ENCODE assay signal across 8 mouse cellular contexts in the genomic region with DNA sequence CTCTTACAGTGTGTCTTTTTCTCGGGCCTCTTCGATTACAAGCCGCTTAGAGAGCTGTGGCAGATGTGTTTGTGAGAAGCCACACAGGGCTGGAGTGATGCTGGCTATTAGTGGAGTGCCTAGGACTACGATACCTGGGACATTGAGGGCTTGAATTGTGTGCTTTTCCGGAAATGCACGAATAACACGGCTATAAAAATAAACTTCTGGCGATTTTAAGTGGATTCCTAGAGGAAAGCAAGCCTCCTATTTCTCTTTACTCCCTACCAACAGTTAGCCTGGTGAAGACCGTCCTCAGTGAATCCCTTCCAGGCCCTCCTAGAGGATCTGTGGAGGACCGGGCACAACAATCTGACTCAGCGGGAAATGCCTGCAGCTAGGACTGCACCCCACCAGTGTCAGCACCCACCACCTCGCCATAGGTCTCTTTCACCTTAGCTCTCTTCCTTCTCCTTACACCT.
DNase-seq lines count a peak whose midpoint lies in the region; ATAC-seq and TF ChIP-seq lines count a peak whose summit lies in the region.

No protein-coding gene starts in this region.

- H3K4me2 ChIP-seq in embryonic facial prominence, embryonic 15.5 days (replicated peaks), result peak overlapping the region; percentile 67
- H3K4me2 ChIP-seq in intestine, postnatal 0 days (replicated peaks; ENCODE audit: low read depth), result peak overlapping the region; percentile 59
- H3K4me2 ChIP-seq in midbrain, embryonic 11.5 days, result peak overlapping the region; percentile 40

- H3K36me3 ChIP-seq in heart, embryonic 10.5 days, result no peaks in the 10 kb centered on the region
- H3K36me3 ChIP-seq in embryonic facial prominence, embryonic 15.5 days, result no peaks in the 10 kb centered on the region
- no peaks in the 10 kb centered on the region for H3K36me3 ChIP-seq in intestine, postnatal 0 days (ENCODE audit: control insufficient read depth, insufficient read depth)
- H3K36me3 ChIP-seq in midbrain, embryonic 11.5 days (ENCODE audit: control insufficient read depth, insufficient read depth, low read length), result no peaks in the 10 kb centered on the region

- intact Hi-C loops in heart, postnatal 25 days (cut with DNase I), result no loop called here
- intact Hi-C loops in left cerebral cortex, postnatal 10 days (cut with DNase I), result loop anchor here (5.0 kb wide), 1 partner anchor 1145 kb away; no protein-coding TSS in a partner anchor

- no peak for TF ChIP-seq CTCF in intestine, postnatal 0 days (IDR thresholded peaks at IDR 0.05; ENCODE audit: low read depth)

- H3K4me3 ChIP-seq in heart, embryonic 10.5 days, result peak overlapping the region; percentile 62
- peak overlapping the region; percentile 41 for H3K4me3 ChIP-seq in embryonic facial prominence, embryonic 15.5 days (replicated peaks)
- H3K4me3 ChIP-seq in intestine, postnatal 0 days (ENCODE audit: low read depth, low read length), result peak overlapping the region; percentile 28; the same call in 1 of the 2 replicates
- 0 out of 2 replicates have a peak overlapping the region, but pooled peaks have one; percentile 17 for H3K4me3 ChIP-seq in midbrain, embryonic 11.5 days (ENCODE audit: low read depth, low read length)

- DNase-seq in heart, embryonic 10.5 days (ENCODE audit: low spot score), result peak; percentile 78
- DNase-seq in heart, postnatal 25 days (ENCODE audit: low spot score), result no peak
- peak; percentile 96 for DNase-seq in midbrain, embryonic 11.5 days (ENCODE audit: low spot score, missing footprints)
- DNase-seq in spleen, adult 12 weeks (ENCODE audit: low spot score), result no peak
- no peak for DNase-seq in left cerebral cortex, postnatal 10 days (ENCODE audit: extremely low spot score in 1 of 2, low spot score in 2 of 2)
- no peak for DNase-seq in layer of hippocampus, postnatal 25 days (ENCODE audit: extremely low spot score in 1 of 2, low spot score in 1 of 2)

- H3K9ac ChIP-seq in embryonic facial prominence, embryonic 15.5 days, result no peak overlapping the region
- H3K9ac ChIP-seq in intestine, postnatal 0 days (ENCODE audit: low read depth, low read length), result no peak overlapping the region; the same call in 1 of the 2 replicates
- H3K9ac ChIP-seq in midbrain, embryonic 11.5 days (ENCODE audit: low read length), result peak overlapping the region; percentile 35; the same call in 1 of the 2 replicates

- H3K9me3 ChIP-seq in heart, embryonic 10.5 days, result no peaks in the 10 kb centered on the region
- H3K9me3 ChIP-seq in embryonic facial prominence, embryonic 15.5 days (replicated peaks), result no peaks in the 10 kb centered on the region
- H3K9me3 ChIP-seq in intestine, postnatal 0 days (ENCODE audit: control insufficient read depth), result no peaks in the 10 kb centered on the region
- no peaks in the 10 kb centered on the region for H3K9me3 ChIP-seq in midbrain, embryonic 11.5 days (ENCODE audit: control insufficient read depth, low read length)

- peak overlapping the region; percentile 89 for H3K27ac ChIP-seq in heart, embryonic 10.5 days
- peak overlapping the region; percentile 93 for H3K27ac ChIP-seq in embryonic facial prominence, embryonic 15.5 days (replicated peaks)
- peak overlapping the region; percentile 68 for H3K27ac ChIP-seq in intestine, postnatal 0 days (ENCODE audit: low read depth, low read length)
- H3K27ac ChIP-seq in midbrain, embryonic 11.5 days (ENCODE audit: low read depth, low read length), result peak overlapping the region; percentile 31

- H3K4me1 ChIP-seq in heart, embryonic 10.5 days, result peaks cover 52% of the 10 kb centered on the region
- peaks cover 51% of the 10 kb centered on the region for H3K4me1 ChIP-seq in embryonic facial prominence, embryonic 15.5 days
- H3K4me1 ChIP-seq in intestine, postnatal 0 days (replicated peaks; ENCODE audit: control insufficient read depth, insufficient read depth, low read length), result 0 out of 2 replicates have a peak, but pooled peaks cover 4% of the 10 kb centered on the region
- H3K4me1 ChIP-seq in midbrain, embryonic 11.5 days (ENCODE audit: control insufficient read depth, insufficient read depth, low read length), result peaks cover 28% of the 10 kb centered on the region

- ATAC-seq in embryonic facial prominence, embryonic 15.5 days (ENCODE audit: insufficient number of reproducible peaks, low FRiP score, low TSS enrichment, low read depth), result peak; percentile 11; the same call in 1 of the 2 replicates
- no peak for ATAC-seq in intestine, postnatal 0 days
- peak; percentile 34; the same call in 1 of the 2 replicates for ATAC-seq in midbrain, embryonic 11.5 days (ENCODE audit: low FRiP score)

- H3K27me3 ChIP-seq in heart, embryonic 10.5 days (ENCODE audit: insufficient read depth, poor library complexity, severe bottlenecking), result peaks cover 30% of the 10 kb centered on the region
- peaks cover 36% of the 10 kb centered on the region for H3K27me3 ChIP-seq in embryonic facial prominence, embryonic 15.5 days
- H3K27me3 ChIP-seq in intestine, postnatal 0 days (replicated peaks; ENCODE audit: control insufficient read depth, insufficient read depth, low read length), result peaks cover 85% of the 10 kb centered on the region
- peaks cover 51% of the 10 kb centered on the region for H3K27me3 ChIP-seq in midbrain, embryonic 11.5 days (ENCODE audit: control insufficient read depth, insufficient read depth, low read length)

- WGBS in heart, embryonic 10.5 days, result 5% methylated on average over 12 of the region's 12 CpGs
- 4% methylated on average over 12 of the region's 12 CpGs for WGBS in embryonic facial prominence, embryonic 15.5 days
- 9% methylated on average over 12 of the region's 12 CpGs for WGBS in intestine, postnatal 0 days
- WGBS in midbrain, embryonic 11.5 days, result 3% methylated on average over 12 of the region's 12 CpGs

Comparison
In these comparisons a context has a peak if more than half of its experiments do, and no peak if none do; other contexts are left out.
1. DNase-seq: peak in heart, embryonic 10.5 days (single experiment) and midbrain, embryonic 11.5 days (single experiment); none in heart, postnatal 25 days (single experiment), spleen, adult 12 weeks (single experiment), left cerebral cortex, postnatal 10 days (0 of 2) and layer of hippocampus, postnatal 25 days (0 of 2).
2. H3K27ac ChIP-seq: peak in every context shown above with its lines; median percentile 93 in embryonic facial prominence, embryonic 15.5 days; 89 in heart, embryonic 10.5 days; 68 in intestine, postnatal 0 days; 31 in midbrain, embryonic 11.5 days.
3. Peak in every context shown above with its lines, with median percentiles within 50 percentile points of each other: H3K4me3 ChIP-seq and H3K4me2 ChIP-seq.